Comparison of ENCODE assay signal across 8 mouse cellular contexts in genomic region chr11:68871748-68872147, GRCm38 (mm10). TPM values are rescaled to one million over a fixed set of nuclear protein-coding genes. Genes with fewer than 3 reads are reported as not detected.
DNase-seq lines count a peak whose midpoint lies in the region; ATAC-seq lines count a peak whose summit lies in the region.

Gene Ndel1, minus strand, starts transcription at chr11:68871858.

- no peak for ATAC-seq in neural tube, embryonic 11.5 days (ENCODE audit: insufficient read depth, low FRiP score, low TSS enrichment)
- no peak for ATAC-seq in liver, embryonic 11.5 days (replicated peaks; ENCODE audit: low FRiP score)
- ATAC-seq in monocyte, adult 5-6 weeks (replicated peaks; ENCODE audit: insufficient number of reproducible peaks, low FRiP score, low TSS enrichment, poor library complexity, severe bottlenecking) = peak; percentile 95

- no peaks in the 10 kb centered on the region for H3K36me3 ChIP-seq in neural tube, embryonic 11.5 days (ENCODE audit: control insufficient read depth, insufficient read depth, low read length)
- H3K36me3 ChIP-seq in embryonic facial prominence, embryonic 10.5 days (replicated peaks) = no peaks in the 10 kb centered on the region
- H3K36me3 ChIP-seq in liver, embryonic 11.5 days (ENCODE audit: control insufficient read depth, insufficient read depth, low read length) = no peaks in the 10 kb centered on the region

- no peak within 1 kb of the TSS for H3K4me3 ChIP-seq in neural tube, embryonic 11.5 days (ENCODE audit: low read depth, low read length)
- no peak within 1 kb of the TSS for H3K4me3 ChIP-seq in embryonic facial prominence, embryonic 10.5 days
- no peak within 1 kb of the TSS for H3K4me3 ChIP-seq in liver, embryonic 11.5 days (ENCODE audit: low read depth, low read length)

- no peaks in the 10 kb centered on the region for H3K9me3 ChIP-seq in neural tube, embryonic 11.5 days (ENCODE audit: control insufficient read depth, low read length)
- H3K9me3 ChIP-seq in embryonic facial prominence, embryonic 10.5 days = no peaks in the 10 kb centered on the region
- H3K9me3 ChIP-seq in liver, embryonic 11.5 days (ENCODE audit: control insufficient read depth, low read length) = no peaks in the 10 kb centered on the region

- no peak within 1 kb of the TSS for H3K4me2 ChIP-seq in neural tube, embryonic 11.5 days (ENCODE audit: low read depth)
- H3K4me2 ChIP-seq in liver, embryonic 11.5 days = no peak within 1 kb of the TSS

- H3K9ac ChIP-seq in neural tube, embryonic 11.5 days (ENCODE audit: low read length) = no peak within 1 kb of the TSS
- no peak within 1 kb of the TSS for H3K9ac ChIP-seq in liver, embryonic 11.5 days (ENCODE audit: low read depth, low read length)

- no peak within 1 kb of the TSS for H3K27ac ChIP-seq in neural tube, embryonic 11.5 days (ENCODE audit: low read depth, low read length)
- H3K27ac ChIP-seq in embryonic facial prominence, embryonic 10.5 days (replicated peaks) = peak within 1 kb of the TSS; percentile 2; the same call in 1 of the 2 replicates
- H3K27ac ChIP-seq in liver, embryonic 11.5 days (ENCODE audit: low read depth, low read length) = 0 out of 2 replicates have a peak within 1 kb of the TSS, but pooled peaks have one; percentile 10

- 39% methylated on average over 6 of the region's 6 CpGs for WGBS in neural tube, embryonic 11.5 days
- 62% methylated on average over 6 of the region's 6 CpGs for WGBS in embryonic facial prominence, embryonic 10.5 days
- 49% methylated on average over 6 of the region's 6 CpGs for WGBS in liver, embryonic 11.5 days

- no peak for DNase-seq in neural tube, embryonic 11.5 days (ENCODE audit: low spot score)
- no peak for DNase-seq in neural tube, embryonic 10.5 days (ENCODE audit: extremely low spot score, low spot score)
- DNase-seq in embryonic facial prominence, embryonic 10.5 days (ENCODE audit: low spot score) = no peak
- peak; percentile 66 for DNase-seq in heart, adult 8-10 months (ENCODE audit: low spot score)
- DNase-seq in kidney, adult 8-10 months = peak; percentile 52 to 66
- no peak for DNase-seq in liver, embryonic 11.5 days (ENCODE audit: low spot score)
- no peak for DNase-seq in retina, embryonic 14.5 days (ENCODE audit: low spot score)

- no peaks in the 10 kb centered on the region for H3K4me1 ChIP-seq in neural tube, embryonic 11.5 days (ENCODE audit: control insufficient read depth, insufficient read depth, low read length)
- H3K4me1 ChIP-seq in embryonic facial prominence, embryonic 10.5 days = peaks cover 7% of the 10 kb centered on the region
- 0 out of 2 replicates have a peak, but pooled peaks cover 3% of the 10 kb centered on the region for H3K4me1 ChIP-seq in liver, embryonic 11.5 days (replicated peaks; ENCODE audit: control insufficient read depth, insufficient read depth, low read length)

- H3K27me3 ChIP-seq in neural tube, embryonic 11.5 days (ENCODE audit: control insufficient read depth, insufficient read depth, low read length) = no peaks in the 10 kb centered on the region
- H3K27me3 ChIP-seq in embryonic facial prominence, embryonic 10.5 days (replicated peaks; ENCODE audit: low read depth, poor library complexity, severe bottlenecking) = no peaks in the 10 kb centered on the region
- no peaks in the 10 kb centered on the region for H3K27me3 ChIP-seq in liver, embryonic 11.5 days (replicated peaks; ENCODE audit: control insufficient read depth, insufficient read depth, low read length)

RNA-seq across cellular contexts. Expression of gene Ndel1, which starts in this region (rescaled TPM):
- polyA plus RNA-seq in neural tube, embryonic 11.5 days (2014; fragmentation: Nextera tagmentation; extraction: Ambion mirVana) = 61.6 and 62.9 TPM in 2 replicates
- polyA plus RNA-seq in embryonic facial prominence, embryonic 10.5 days (2016; fragmentation: Nextera tagmentation; extraction: Ambion mirVana) = 56.5 and 57.4 TPM in 2 replicates
- total RNA-seq in heart, adult 8-10 months (2022) = 10 to 100 TPM; 53.9 to 67.7 (median 65.2) TPM
- polyA plus RNA-seq in liver, embryonic 11.5 days (2014; fragmentation: Nextera tagmentation; extraction: Ambion mirVana) = 47.8 and 53.9 TPM in 2 replicates
- 152 to 252 TPM (median 234 TPM) in 3 replicates for total RNA-seq in monocyte, adult 5-6 weeks (2017)

Comparison
In these comparisons a context has a peak if more than half of its experiments do, and no peak if none do; other contexts are left out.
1. DNase-seq: peak in heart, adult 8-10 months (single experiment) and kidney, adult 8-10 months (2 of 2); none in neural tube, embryonic 11.5 days (single experiment), neural tube, embryonic 10.5 days (single experiment), embryonic facial prominence, embryonic 10.5 days (single experiment), liver, embryonic 11.5 days (single experiment) and retina, embryonic 14.5 days (single experiment).